Comparison of ENCODE assay signal across 17 mouse cellular contexts in genomic region chr14:50958289-50958995, GRCm38 (mm10). TPM values are rescaled to one million over a fixed set of nuclear protein-coding genes. Genes with fewer than 3 reads are reported as not detected.
DNase-seq lines count a peak whose midpoint lies in the region; ATAC-seq and TF ChIP-seq lines count a peak whose summit lies in the region.
"Not testable (repeated sequence)": the region's sequence is repeated elsewhere in the genome, so short reads cannot be mapped to it uniquely, and the experiment has no call there.
"Had no signal": no experiment of that assay in that cellular context is flagged by ENCODE, and none has a peak within 500 bp of the region (broad histone marks: within the 10 kb centered on the region; RNA-seq: fewer than 3 reads in every experiment).

No protein-coding gene starts in this region.

- DNase-seq in MEL (ENCODE audit: low read depth, low spot score), result peak; percentile 6
- peak; percentile 21 for DNase-seq in liver
- DNase-seq in liver, embryonic 14.5 days (ENCODE audit: low read depth in 3 of 3, low spot score in 3 of 3), result not testable (repeated sequence)
- DNase-seq in midbrain, embryonic 11.5 days (ENCODE audit: low spot score, missing footprints), result peak; percentile 47

- TF ChIP-seq POLR2A in MEL (IDR thresholded peaks at IDR 0.05; ENCODE audit: control insufficient read depth in 1 of 2, insufficient read depth in 1 of 2, low read depth in 1 of 2, low read length in 2 of 2, poor library complexity in 1 of 2), result not testable (repeated sequence)

- TF ChIP-seq CTCF in MEL (IDR thresholded peaks at IDR 0.05 in 2 of 3, conservative IDR thresholded peaks at IDR 0.05 in 1 of 3; ENCODE audit: control insufficient read depth in 1 of 3, insufficient read depth in 1 of 3, low read depth in 2 of 3, low read length in 3 of 3, poor library complexity in 1 of 3, severe bottlenecking in 1 of 3); liver, embryonic 14.5 days (IDR thresholded peaks at IDR 0.05; ENCODE audit: low read depth): not testable (repeated sequence)

- not testable (repeated sequence) for H3K36me3 ChIP-seq in MEL (ENCODE audit: control insufficient read depth in 1 of 2, insufficient read depth in 2 of 2, low read length in 2 of 2); liver, embryonic 12.5 days; liver, embryonic 14.5 days (replicated peaks; ENCODE audit: control insufficient read depth, insufficient read depth, low read depth); liver, embryonic 16.5 days (ENCODE audit: control insufficient read depth, insufficient read depth); midbrain, embryonic 11.5 days (ENCODE audit: control insufficient read depth, insufficient read depth, low read length)

- H3K4me3 ChIP-seq in MEL (ENCODE audit: control insufficient read depth in 1 of 2, insufficient read depth in 1 of 2, low read depth in 2 of 2, low read length in 2 of 2); liver, embryonic 12.5 days; liver, embryonic 14.5 days (ENCODE audit: insufficient read depth in 1 of 2, low read depth in 2 of 2, low read length in 2 of 2); midbrain, embryonic 11.5 days (ENCODE audit: low read depth, low read length): not testable (repeated sequence)
- peak overlapping the region; percentile 19; the same call in 1 of the 2 replicates for H3K4me3 ChIP-seq in liver, embryonic 16.5 days (ENCODE audit: low read depth, low read length)

- not testable (repeated sequence) for H3K9ac ChIP-seq in MEL (ENCODE audit: control insufficient read depth, low read depth, low read length, poor library complexity, severe bottlenecking); liver, embryonic 12.5 days; liver, embryonic 14.5 days (replicated peaks); liver, embryonic 16.5 days (ENCODE audit: low read depth, low read length); midbrain, embryonic 11.5 days (ENCODE audit: low read length)

- 41% methylated on average over 5 of the region's 5 CpGs for WGBS in liver, embryonic 12.5 days (ENCODE audit: insufficient replicate concordance)
- 38% methylated on average over 5 of the region's 5 CpGs for WGBS in liver, embryonic 14.5 days (ENCODE audit: insufficient replicate concordance)
- 35% methylated on average over 5 of the region's 5 CpGs for WGBS in liver, embryonic 16.5 days (ENCODE audit: insufficient replicate concordance)
- 89% methylated on average over 5 of the region's 5 CpGs for WGBS in midbrain, embryonic 11.5 days

- peak; percentile 63 for ATAC-seq in erythroblast, adult 5-6 weeks (replicated peaks; ENCODE audit: low FRiP score, poor library complexity, severe bottlenecking)
- ATAC-seq in liver, embryonic 12.5 days, result peak; percentile 77
- peak; percentile 74 for ATAC-seq in liver, embryonic 14.5 days (ENCODE audit: insufficient read depth)
- peak; percentile 69 for ATAC-seq in liver, embryonic 16.5 days (ENCODE audit: low read depth)
- ATAC-seq in megakaryocyte progenitor cell, adult 5-6 weeks (replicated peaks; ENCODE audit: poor library complexity), result peak; percentile 23
- not testable (repeated sequence) for ATAC-seq in midbrain, embryonic 11.5 days (ENCODE audit: low FRiP score)

- not testable (repeated sequence) for H3K79me2 ChIP-seq in MEL (ENCODE audit: control insufficient read depth, insufficient read depth, low read length, poor library complexity)

- not testable (repeated sequence) for H3K4me1 ChIP-seq in MEL (ENCODE audit: control insufficient read depth in 1 of 2, insufficient read depth in 2 of 2, low read length in 2 of 2); midbrain, embryonic 11.5 days (ENCODE audit: control insufficient read depth, insufficient read depth, low read length)
- peaks cover 29% of the 10 kb centered on the region for H3K4me1 ChIP-seq in liver, embryonic 12.5 days
- peaks cover 10 to 26% of the 10 kb centered on the region in 2 experiments; a peak in 3 of 4 replicates for H3K4me1 ChIP-seq in liver, embryonic 14.5 days (replicated peaks; ENCODE audit: control insufficient read depth in 2 of 2, insufficient read depth in 2 of 2, low read length in 1 of 2)
- H3K4me1 ChIP-seq in liver, embryonic 16.5 days (ENCODE audit: control insufficient read depth, low read depth, low read length), result peaks cover 26% of the 10 kb centered on the region

- TF ChIP-seq EP300 in MEL (IDR thresholded peaks at IDR 0.05; ENCODE audit: low read depth in 1 of 2, low read length in 2 of 2), result not testable (repeated sequence)
- peak; percentile 73; the same call in 1 of the 2 replicates for TF ChIP-seq EP300 in liver, embryonic 14.5 days (IDR thresholded peaks at IDR 0.05; ENCODE audit: low read depth)

- H3K27me3 ChIP-seq in MEL (ENCODE audit: control insufficient read depth in 1 of 2, insufficient read depth in 2 of 2, low read length in 2 of 2); liver, embryonic 12.5 days (replicated peaks); liver, embryonic 14.5 days (ENCODE audit: control insufficient read depth, insufficient read depth, low read length); liver, embryonic 16.5 days (ENCODE audit: control insufficient read depth, insufficient read depth, low read depth, low read length); midbrain, embryonic 11.5 days (ENCODE audit: control insufficient read depth, insufficient read depth, low read length): not testable (repeated sequence)

- H3K9me3 ChIP-seq in MEL (replicated peaks; ENCODE audit: insufficient read depth, low read length); liver, embryonic 12.5 days (replicated peaks); liver, embryonic 14.5 days (ENCODE audit: control insufficient read depth, low read length); liver, embryonic 16.5 days (replicated peaks; ENCODE audit: control insufficient read depth, low read length); midbrain, embryonic 11.5 days (ENCODE audit: control insufficient read depth, low read length): not testable (repeated sequence)

- not testable (repeated sequence) for H3K27ac ChIP-seq in MEL (ENCODE audit: control insufficient read depth, low read depth, low read length); midbrain, embryonic 11.5 days (ENCODE audit: low read depth, low read length)
- peak overlapping the region; percentile 76 for H3K27ac ChIP-seq in liver, embryonic 12.5 days
- H3K27ac ChIP-seq in liver, embryonic 14.5 days, result peak overlapping the region; percentile 31
- peak overlapping the region; percentile 83 for H3K27ac ChIP-seq in liver, embryonic 16.5 days (ENCODE audit: low read length)

- TF ChIP-seq RAD21 in MEL (IDR thresholded peaks at IDR 0.05; ENCODE audit: low read depth, low read length), result not testable (repeated sequence)

- H3K4me2 ChIP-seq in liver, embryonic 12.5 days, result peak overlapping the region; percentile 44
- H3K4me2 ChIP-seq in liver, embryonic 14.5 days (ENCODE audit: low read depth), result peak overlapping the region; percentile 33
- peak overlapping the region; percentile 41 for H3K4me2 ChIP-seq in liver, embryonic 16.5 days (ENCODE audit: low read depth, low read length)
- H3K4me2 ChIP-seq in midbrain, embryonic 11.5 days, result not testable (repeated sequence)

RNA-seq across cellular contexts. Expression of gene Pnp2, which starts 2.6 kb away (rescaled TPM):
- total RNA-seq in MEL (2012; rRNA removed), result 0.65 and 0.85 TPM in 2 replicates
- polyA plus RNA-seq in MEL (2012; ENCODE audit: insufficient read depth in 1 of 2, insufficient read length in 2 of 2, low read depth in 1 of 2, low replicate concordance in 2 of 2, missing spikeins in 1 of 2), result 1 to 10 TPM in 1 of 2 experiments, not detected in 1; 1.7 TPM
- 161 and 174 TPM in 2 replicates for total RNA-seq in erythroblast, adult 5-6 weeks (2015; ENCODE audit: low replicate concordance)
- total RNA-seq in erythroblast, adult 5-6 weeks (2017; ENCODE audit: low replicate concordance), result 56.1 and 122 TPM in 2 replicates
- polyA plus RNA-seq in liver, embryonic 12.5 days (2016; fragmentation: Nextera tagmentation; extraction: Ambion mirVana), result 4.0 and 4.3 TPM in 2 replicates
- 6.5 and 9.8 TPM in 2 replicates for polyA plus RNA-seq in liver, embryonic 14.5 days (2012; rRNA removed)
- 12.0 and 13.7 TPM in 2 replicates for polyA plus RNA-seq in liver, embryonic 14.5 days (2014; fragmentation: Nextera tagmentation; extraction: Ambion mirVana)
- polyA plus RNA-seq in liver, embryonic 16.5 days (2015; fragmentation: Nextera tagmentation; extraction: Ambion mirVana), result 10.6 and 11.0 TPM in 2 replicates
- total RNA-seq in megakaryocyte progenitor cell, adult 5-6 weeks (2015), result 11.0 and 16.1 TPM in 2 replicates
- total RNA-seq in megakaryocyte progenitor cell, adult 5-6 weeks (2017), result 6.0 and 8.1 TPM in 2 replicates
- polyA plus RNA-seq in midbrain, embryonic 11.5 days (2014; fragmentation: Nextera tagmentation; extraction: Ambion mirVana), result 0.55 and 0.57 TPM in 2 replicates
- polyA plus RNA-seq: erythroblast, embryonic 14.5 days; forebrain, embryonic 13.5 days; G1E had no signal

RNA-seq across cellular contexts. Expression of gene Gm49342, which starts 14.1 kb away (rescaled TPM):
- total RNA-seq in MEL (2012; rRNA removed), result 11.7 and 14.5 TPM in 2 replicates
- polyA plus RNA-seq in MEL (2012; ENCODE audit: insufficient read depth in 1 of 2, insufficient read length in 2 of 2, low read depth in 1 of 2, low replicate concordance in 2 of 2, missing spikeins in 1 of 2), result 10 to 100 TPM in 1 of 2 experiments, not detected in 1; 45.2 TPM
- total RNA-seq in erythroblast, adult 5-6 weeks (2015; ENCODE audit: low replicate concordance), result not detected in 2 replicates
- not detected in 2 replicates for total RNA-seq in erythroblast, adult 5-6 weeks (2017; ENCODE audit: low replicate concordance)
- polyA plus RNA-seq in liver, embryonic 12.5 days (2016; fragmentation: Nextera tagmentation; extraction: Ambion mirVana), result not detected in 2 replicates
- polyA plus RNA-seq in liver, embryonic 14.5 days (2012; rRNA removed), result 41.4 and 65.9 TPM in 2 replicates
- polyA plus RNA-seq in liver, embryonic 14.5 days (2014; fragmentation: Nextera tagmentation; extraction: Ambion mirVana), result not detected in 2 replicates
- not detected in 2 replicates for polyA plus RNA-seq in liver, embryonic 16.5 days (2015; fragmentation: Nextera tagmentation; extraction: Ambion mirVana)
- 24.4 TPM in 1 of 2 replicates, not detected in the other for total RNA-seq in megakaryocyte progenitor cell, adult 5-6 weeks (2015)
- total RNA-seq in megakaryocyte progenitor cell, adult 5-6 weeks (2017), result 144 and 168 TPM in 2 replicates
- not detected in 2 replicates for polyA plus RNA-seq in midbrain, embryonic 11.5 days (2014; fragmentation: Nextera tagmentation; extraction: Ambion mirVana)
- total RNA-seq: G1E had no signal
- polyA plus RNA-seq: embryonic facial prominence, embryonic 10.5 days; embryonic facial prominence, embryonic 12.5 days; embryonic facial prominence, embryonic 14.5 days; erythroblast, embryonic 14.5 days; forebrain, embryonic 11.5 days; forebrain, embryonic 13.5 days; forebrain, embryonic 15.5 days; forebrain, postnatal 0 days had no signal

RNA-seq across cellular contexts. Expression of gene Pnp, which starts 27.6 kb away (rescaled TPM):
- 46.7 and 49.7 TPM in 2 replicates for total RNA-seq in MEL (2012; rRNA removed)
- 100 to 1,000 TPM in 1 of 2 experiments, 10 to 100 TPM in 1; 36.2 to 302 TPM for polyA plus RNA-seq in MEL (2012; ENCODE audit: insufficient read depth in 1 of 2, insufficient read length in 2 of 2, low read depth in 1 of 2, low replicate concordance in 2 of 2, missing spikeins in 1 of 2)
- total RNA-seq in erythroblast, adult 5-6 weeks (2015; ENCODE audit: low replicate concordance), result 357 and 415 TPM in 2 replicates
- 529 and 542 TPM in 2 replicates for total RNA-seq in erythroblast, adult 5-6 weeks (2017; ENCODE audit: low replicate concordance)
- 75.0 and 76.1 TPM in 2 replicates for polyA plus RNA-seq in liver, embryonic 12.5 days (2016; fragmentation: Nextera tagmentation; extraction: Ambion mirVana)
- 65.8 and 81.4 TPM in 2 replicates for polyA plus RNA-seq in liver, embryonic 14.5 days (2012; rRNA removed)
- polyA plus RNA-seq in liver, embryonic 14.5 days (2014; fragmentation: Nextera tagmentation; extraction: Ambion mirVana), result 87.0 and 91.4 TPM in 2 replicates
- 75.2 and 83.1 TPM in 2 replicates for polyA plus RNA-seq in liver, embryonic 16.5 days (2015; fragmentation: Nextera tagmentation; extraction: Ambion mirVana)
- total RNA-seq in megakaryocyte progenitor cell, adult 5-6 weeks (2015), result 388 TPM in 2 replicates
- 201 and 203 TPM in 2 replicates for total RNA-seq in megakaryocyte progenitor cell, adult 5-6 weeks (2017)
- polyA plus RNA-seq in midbrain, embryonic 11.5 days (2014; fragmentation: Nextera tagmentation; extraction: Ambion mirVana), result 73.6 and 76.3 TPM in 2 replicates

RNA-seq across cellular contexts. Expression of gene Pip4p1, which starts 27.8 kb away (rescaled TPM):
- total RNA-seq in MEL (2012; rRNA removed), result 10.5 and 12.2 TPM in 2 replicates
- 10 to 100 TPM in 1 of 2 experiments, not detected in 1; 21.6 TPM for polyA plus RNA-seq in MEL (2012; ENCODE audit: insufficient read depth in 1 of 2, insufficient read length in 2 of 2, low read depth in 1 of 2, low replicate concordance in 2 of 2, missing spikeins in 1 of 2)
- 19.6 and 22.3 TPM in 2 replicates for total RNA-seq in erythroblast, adult 5-6 weeks (2015; ENCODE audit: low replicate concordance)
- total RNA-seq in erythroblast, adult 5-6 weeks (2017; ENCODE audit: low replicate concordance), result 18.0 and 21.5 TPM in 2 replicates
- polyA plus RNA-seq in liver, embryonic 12.5 days (2016; fragmentation: Nextera tagmentation; extraction: Ambion mirVana), result 26.1 and 30.6 TPM in 2 replicates
- 16.7 and 24.7 TPM in 2 replicates for polyA plus RNA-seq in liver, embryonic 14.5 days (2012; rRNA removed)
- polyA plus RNA-seq in liver, embryonic 14.5 days (2014; fragmentation: Nextera tagmentation; extraction: Ambion mirVana), result 16.9 and 18.7 TPM in 2 replicates
- polyA plus RNA-seq in liver, embryonic 16.5 days (2015; fragmentation: Nextera tagmentation; extraction: Ambion mirVana), result 22.8 and 24.9 TPM in 2 replicates
- total RNA-seq in megakaryocyte progenitor cell, adult 5-6 weeks (2015), result 47.0 and 58.0 TPM in 2 replicates
- 10.4 and 17.9 TPM in 2 replicates for total RNA-seq in megakaryocyte progenitor cell, adult 5-6 weeks (2017)
- polyA plus RNA-seq in midbrain, embryonic 11.5 days (2014; fragmentation: Nextera tagmentation; extraction: Ambion mirVana), result 48.4 and 59.0 TPM in 2 replicates

RNA-seq across cellular contexts. Expression of gene Apex1, which starts 33.7 kb away (rescaled TPM):
- 123 and 129 TPM in 2 replicates for total RNA-seq in MEL (2012; rRNA removed)
- 100 to 1,000 TPM in 1 of 2 experiments, not detected in 1; 155 TPM for polyA plus RNA-seq in MEL (2012; ENCODE audit: insufficient read depth in 1 of 2, insufficient read length in 2 of 2, low read depth in 1 of 2, low replicate concordance in 2 of 2, missing spikeins in 1 of 2)
- total RNA-seq in erythroblast, adult 5-6 weeks (2015; ENCODE audit: low replicate concordance), result 21.9 and 26.3 TPM in 2 replicates
- 12.3 and 13.4 TPM in 2 replicates for total RNA-seq in erythroblast, adult 5-6 weeks (2017; ENCODE audit: low replicate concordance)
- 144 and 147 TPM in 2 replicates for polyA plus RNA-seq in liver, embryonic 12.5 days (2016; fragmentation: Nextera tagmentation; extraction: Ambion mirVana)
- polyA plus RNA-seq in liver, embryonic 14.5 days (2012; rRNA removed), result 34.5 and 51.3 TPM in 2 replicates
- 85.7 and 90.8 TPM in 2 replicates for polyA plus RNA-seq in liver, embryonic 14.5 days (2014; fragmentation: Nextera tagmentation; extraction: Ambion mirVana)
- 61.8 and 61.9 TPM in 2 replicates for polyA plus RNA-seq in liver, embryonic 16.5 days (2015; fragmentation: Nextera tagmentation; extraction: Ambion mirVana)
- total RNA-seq in megakaryocyte progenitor cell, adult 5-6 weeks (2015), result 246 and 285 TPM in 2 replicates
- 189 and 223 TPM in 2 replicates for total RNA-seq in megakaryocyte progenitor cell, adult 5-6 weeks (2017)
- 401 and 413 TPM in 2 replicates for polyA plus RNA-seq in midbrain, embryonic 11.5 days (2014; fragmentation: Nextera tagmentation; extraction: Ambion mirVana)
